Mouse (Mus musculus) frontal cortex, adult (tissue): ENCODE results near the gene Sox1.

Experiments used
- ATAC-seq: cut with Nextera tagmentation; 2 replicates; pipeline ENCODE4 v1.9.2; 2017; ENCODE audit warnings: mild to moderate bottlenecking, moderate library complexity, mixed read lengths; ENCODE audit not compliant: low TSS enrichment

The Sox1 gene

GRCm38 (mm10) chr8:12389116-12389471 lies 6.0 kb upstream of the Sox1 start:
- ATAC-seq, result no peak

- ATAC-seq, result no peak
Measured at GRCm38 (mm10) chr8:12389801-12390639, 5.1 kb upstream of the Sox1 start.

GRCm38 (mm10) chr8:12390640-12391365 lies 4.3 kb upstream of the Sox1 start:
- ATAC-seq, result no peak

- no peak for ATAC-seq
Measured at GRCm38 (mm10) chr8:12391366-12392250, 3.5 kb upstream of the Sox1 start.

- ATAC-seq, result no peak
Measured at GRCm38 (mm10) chr8:12392801-12393200, 2.3 kb upstream of the Sox1 start.

- ATAC-seq, result no peak
Measured at GRCm38 (mm10) chr8:12394385-12395000, 602 bp upstream of the Sox1 start.

GRCm38 (mm10) chr8:12396501-12397345 lies 1.6 kb downstream of the Sox1 start:
- ATAC-seq, result no peak

- ATAC-seq, result no peak
Measured at GRCm38 (mm10) chr8:12397346-12397925, 2.3 kb downstream of the Sox1 start.

GRCm38 (mm10) chr8:12398011-12398945 lies 3.2 kb downstream of the Sox1 start:
- ATAC-seq, result no peak

- ATAC-seq, result no peak
Measured at GRCm38 (mm10) chr8:12399421-12400205, 4.5 kb downstream of the Sox1 start.

GRCm38 (mm10) chr8:12400611-12401390 lies 5.7 kb downstream of the Sox1 start:
- ATAC-seq, result peak; percentile 65

- ATAC-seq, result no peak
Measured at GRCm38 (mm10) chr8:12401391-12402270, 6.5 kb downstream of the Sox1 start.

- no peak for ATAC-seq
Measured at GRCm38 (mm10) chr8:12402709-12403108, 7.6 kb downstream of the Sox1 start.

GRCm38 (mm10) chr8:12408020-12408419 lies 12.9 kb downstream of the Sox1 start:
- no peak for ATAC-seq

- no peak for ATAC-seq
Measured at GRCm38 (mm10) chr8:12409976-12410375, 14.9 kb downstream of the Sox1 start.

GRCm38 (mm10) chr8:12417056-12417455 lies 22.0 kb downstream of the Sox1 start:
- ATAC-seq, result no peak

GRCm38 (mm10) chr8:12420537-12420936 lies 25.4 kb downstream of the Sox1 start:
- ATAC-seq, result no peak
